Mouse (Mus musculus) E14TG2a.4 (cell line): ENCODE measurements around the gene Gm6583.

ENCODE experiments used
- H3K27me3 ChIP-seq: 2 replicates; pipeline ENCODE4 v1.6.1; 2014; ENCODE audit warnings: low read length, control low read depth; ENCODE audit not compliant: insufficient read depth
- H3K36me3 ChIP-seq: 2 replicates; pipeline ENCODE4 v1.6.1; 2014; ENCODE audit warnings: low read length, control low read depth; ENCODE audit not compliant: insufficient read depth
- H3K4me1 ChIP-seq: replicated peaks from 2 replicates; pipeline ENCODE4 v1.6.1; 2014; ENCODE audit warnings: low read depth, low read length, control low read depth
- H3K4me3 ChIP-seq: replicated peaks from 2 replicates; pipeline ENCODE4 v1.5.1; 2014; ENCODE audit warnings: mild to moderate bottlenecking, low read length
- H3K9me3 ChIP-seq: 2 replicates; pipeline ENCODE4 v1.6.1; 2014; ENCODE audit warnings: low read length, control low read depth
- CTCF ChIP-seq: conservative IDR thresholded peaks from 2 replicates; pipeline ENCODE4 v1.5.1; 2014; ENCODE audit warnings: low read length
- NANOG ChIP-seq: IDR thresholded peaks from 2 replicates; pipeline ENCODE4 v1.6.1; 2014; ENCODE audit warnings: borderline replicate concordance, low read length, mixed read lengths
- POU5F1 ChIP-seq: IDR thresholded peaks from 2 replicates; pipeline ENCODE4 v1.6.1; 2014; ENCODE audit warnings: low read length, borderline replicate concordance

The Gm6583 gene

DNA sequence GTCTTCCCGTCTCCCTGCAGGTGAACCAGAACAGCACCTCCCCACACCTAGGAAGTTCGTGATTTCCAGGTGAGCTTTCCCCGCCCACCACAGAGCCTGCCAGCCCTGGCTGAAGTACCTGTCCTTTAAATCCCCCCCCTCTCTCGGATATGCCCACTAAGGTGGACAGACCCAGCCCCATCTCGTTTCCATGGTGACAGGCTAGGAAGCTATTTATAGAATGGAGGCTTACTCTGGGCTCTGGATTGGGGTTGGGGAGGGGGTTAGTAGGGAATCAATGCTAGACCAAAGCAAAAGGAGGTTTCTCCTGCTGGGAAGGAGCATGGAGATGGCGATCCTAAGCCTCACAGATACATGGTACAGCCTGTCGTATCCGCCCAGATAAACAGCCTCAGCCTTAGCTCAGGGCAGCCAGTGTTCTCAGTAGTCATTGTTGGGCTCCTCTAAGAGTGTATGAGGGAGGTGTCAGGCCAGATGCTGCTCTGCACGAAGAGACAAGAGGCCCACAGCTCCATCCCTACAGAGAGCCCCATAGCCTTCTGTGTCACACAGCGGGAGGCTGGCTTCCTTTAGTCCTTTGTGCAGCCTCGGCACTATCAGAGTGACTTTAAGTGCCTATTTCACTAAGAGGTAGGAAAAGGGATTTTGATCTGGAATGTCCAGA lies 42.5 kb downstream of the Gm6583 start:
- H3K9me3 ChIP-seq: no peaks in the 10 kb centered on the region
- H3K4me1 ChIP-seq: peaks cover 36% of the 10 kb centered on the region
- TF ChIP-seq CTCF (no peak), POU5F1 (no peak), NANOG (no peak)
- no peaks in the 10 kb centered on the region for H3K27me3 ChIP-seq
- H3K4me3 ChIP-seq: no peak overlapping the region
- peaks cover 77% of the 10 kb centered on the region for H3K36me3 ChIP-seq

- Histone ChIP-seq H3K9me3 (no peaks in the 10 kb centered on the region), H3K4me1 (peaks cover 75% of the 10 kb centered on the region), H3K4me3 (no peak overlapping the region), H3K36me3 (peaks cover 70% of the 10 kb centered on the region), H3K27me3 (no peaks in the 10 kb centered on the region)
- TF ChIP-seq POU5F1 (no peak), NANOG (no peak), CTCF (no peak)
Measured at GRCm38 (mm10) chr5:112305842-112306241, 50.0 kb downstream of the Gm6583 start.
